ENCODE assay signal across 44 mouse cellular contexts in the genomic region with DNA sequence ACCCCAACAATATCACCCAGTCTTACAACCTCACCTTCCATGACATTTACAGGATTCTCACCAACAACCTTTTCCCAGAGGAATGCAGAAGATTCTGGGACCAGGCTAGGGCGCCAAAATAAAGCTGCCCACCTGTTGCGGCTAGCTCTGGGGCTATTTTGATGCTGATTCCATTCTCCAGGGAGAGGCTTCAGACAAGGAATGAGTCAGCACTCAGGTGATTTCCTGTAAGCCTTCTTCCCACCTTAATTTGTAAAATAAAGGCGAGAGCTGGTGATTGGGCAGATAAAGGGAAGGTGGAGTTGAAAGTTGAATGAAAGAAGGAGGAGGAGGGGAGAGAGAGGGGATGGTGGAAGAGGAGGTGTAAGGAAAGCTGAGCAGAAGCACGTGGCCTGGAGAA. TPM values are rescaled to one million over a fixed set of nuclear protein-coding genes. Genes with fewer than 3 reads are reported as not detected.
"Had no signal": no experiment of that assay in that cellular context is flagged by ENCODE, and none has a peak within 500 bp of the region (broad histone marks: within the 10 kb centered on the region; RNA-seq: fewer than 3 reads in every experiment).

No protein-coding gene starts in this region.

- DNase-seq: gastrocnemius, adult 2 months; gastrocnemius, postnatal 10 days; gastrocnemius, postnatal 25 days; heart, adult 18-20 months; heart, postnatal 10 days; heart, postnatal 4 days; kidney, adult 18-20 months; kidney, adult 9 months; kidney, postnatal 14 days; kidney, postnatal 36 days; layer of hippocampus, adult 9-11 months; layer of hippocampus, postnatal 36 days; left cerebral cortex, postnatal 4 days had no signal

- H3K27ac ChIP-seq: gastrocnemius, adult 2 months; heart, embryonic 10.5 days; hindbrain, embryonic 10.5 days; hindbrain, embryonic 12.5 days; hindbrain, embryonic 14.5 days; intestine, embryonic 15.5 days; kidney, embryonic 15.5 days; kidney, postnatal 0 days; limb, embryonic 13.5 days; limb, embryonic 15.5 days; liver, embryonic 12.5 days; liver, embryonic 14.5 days had no signal

- ATAC-seq: hindbrain, embryonic 16.5 days; inflammation-experienced regulatory T-cells, adult 6 months; intestine, embryonic 15.5 days; intestine, postnatal 0 days; liver, embryonic 12.5 days had no signal

- H3K4me3 ChIP-seq: gastrocnemius, adult 2 months; heart, embryonic 10.5 days; heart, embryonic 12.5 days; hindbrain, embryonic 10.5 days; hindbrain, embryonic 12.5 days; intestine, embryonic 15.5 days; kidney, embryonic 15.5 days; limb, embryonic 13.5 days; limb, embryonic 15.5 days; liver, embryonic 12.5 days had no signal

- H3K9ac ChIP-seq: heart, embryonic 12.5 days; hindbrain, embryonic 12.5 days; hindbrain, embryonic 14.5 days; intestine, embryonic 15.5 days; kidney, embryonic 15.5 days; limb, embryonic 13.5 days; limb, embryonic 15.5 days; liver, embryonic 12.5 days; liver, embryonic 14.5 days had no signal

- H3K27me3 ChIP-seq: heart, embryonic 12.5 days; intestine, embryonic 15.5 days; limb, embryonic 15.5 days had no signal

- H3K36me3 ChIP-seq: heart, embryonic 10.5 days; heart, embryonic 12.5 days; hindbrain, embryonic 10.5 days; hindbrain, embryonic 12.5 days; intestine, embryonic 15.5 days; kidney, embryonic 15.5 days; limb, embryonic 13.5 days; limb, embryonic 15.5 days; liver, embryonic 12.5 days had no signal

- H3K4me1 ChIP-seq: heart, embryonic 10.5 days; heart, embryonic 12.5 days; hindbrain, embryonic 10.5 days; hindbrain, embryonic 12.5 days; intestine, embryonic 15.5 days; kidney, embryonic 15.5 days; limb, embryonic 13.5 days; limb, embryonic 15.5 days; liver, embryonic 12.5 days had no signal

- H3K4me2 ChIP-seq: heart, embryonic 12.5 days; hindbrain, embryonic 12.5 days; hindbrain, embryonic 14.5 days; intestine, embryonic 15.5 days; kidney, embryonic 15.5 days; limb, embryonic 13.5 days; limb, embryonic 15.5 days; liver, embryonic 12.5 days had no signal

- H3K9me3 ChIP-seq: intestine, embryonic 15.5 days; kidney, embryonic 15.5 days; limb, embryonic 13.5 days; limb, embryonic 15.5 days; liver, embryonic 12.5 days had no signal

RNA-seq across cellular contexts. Expression of gene Shank1, which starts 18.6 kb away (rescaled TPM):
- total RNA-seq: granulocyte monocyte progenitor cell, adult 5-6 weeks; liver, adult 2 months had no signal

RNA-seq across cellular contexts. Expression of gene Gm15517, which starts 30.2 kb away (rescaled TPM):
- total RNA-seq: gastrocnemius, adult 2 months; gastrocnemius, postnatal 10 days; gastrocnemius, postnatal 25 days; gastrocnemius, postnatal 4 days; granulocyte monocyte progenitor cell, adult 5-6 weeks; heart, adult 18-20 months; heart, adult 8-10 months; heart, postnatal 10 days; heart, postnatal 25 days; heart, postnatal 4 days; layer of hippocampus, adult 18-20 months; layer of hippocampus, adult 8-10 months; layer of hippocampus, postnatal 14 days; layer of hippocampus, postnatal 36 days; left cerebral cortex, adult 18-20 months; left cerebral cortex, adult 8-10 months; left cerebral cortex, postnatal 10 days; left cerebral cortex, postnatal 25 days; left cerebral cortex, postnatal 4 days; liver, adult 2 months had no signal
- polyA plus RNA-seq: heart, embryonic 10.5 days; heart, embryonic 12.5 days; heart, embryonic 14.5 days; heart, embryonic 16.5 days; hindbrain, embryonic 10.5 days; hindbrain, embryonic 12.5 days; hindbrain, embryonic 14.5 days; hindbrain, embryonic 16.5 days; inflammation-experienced regulatory T-cells, adult 6 months; intestine, embryonic 15.5 days; intestine, postnatal 0 days; kidney, embryonic 15.5 days; kidney, postnatal 0 days; large intestine, adult 2 months; limb, embryonic 11.5 days; limb, embryonic 15.5 days; liver, adult 2 months; liver, embryonic 12.5 days; liver, embryonic 14.5 days had no signal

RNA-seq across cellular contexts. Expression of gene Acp4, which starts 34.2 kb away (rescaled TPM):
- total RNA-seq: gastrocnemius, adult 2 months; gastrocnemius, postnatal 10 days; gastrocnemius, postnatal 25 days; gastrocnemius, postnatal 4 days; granulocyte monocyte progenitor cell, adult 5-6 weeks; heart, adult 18-20 months; heart, adult 8-10 months; heart, postnatal 10 days; heart, postnatal 25 days; heart, postnatal 4 days; layer of hippocampus, adult 18-20 months; layer of hippocampus, adult 8-10 months; layer of hippocampus, postnatal 14 days; layer of hippocampus, postnatal 36 days; left cerebral cortex, adult 18-20 months; left cerebral cortex, postnatal 10 days; left cerebral cortex, postnatal 25 days; left cerebral cortex, postnatal 4 days; liver, adult 2 months had no signal
- polyA plus RNA-seq: heart, embryonic 10.5 days; heart, embryonic 12.5 days; heart, embryonic 14.5 days; heart, embryonic 16.5 days; hindbrain, embryonic 12.5 days; hindbrain, embryonic 14.5 days; hindbrain, embryonic 16.5 days; inflammation-experienced regulatory T-cells, adult 6 months; intestine, embryonic 15.5 days; intestine, postnatal 0 days; kidney, postnatal 0 days; large intestine, adult 2 months; liver, adult 2 months; liver, embryonic 12.5 days; liver, embryonic 14.5 days had no signal
